Comparison of ENCODE assay signal across 8 mouse cellular contexts in genomic region chr10:76961790-76962489, GRCm38 (mm10). TPM values are rescaled to one million over a fixed set of nuclear protein-coding genes. Genes with fewer than 3 reads are reported as not detected.
DNase-seq lines count a peak whose midpoint lies in the region; ATAC-seq lines count a peak whose summit lies in the region.

TSS of gene Pcbp3 (minus strand) at chr10:76961887.

- peaks cover 33% of the 10 kb centered on the region for H3K4me1 ChIP-seq in hindbrain, embryonic 15.5 days (replicated peaks)

- 2% methylated on average over 60 of the region's 62 CpGs for WGBS in hindbrain, embryonic 15.5 days

- H3K9ac ChIP-seq in hindbrain, embryonic 15.5 days: peak within 1 kb of the TSS; percentile 84

- peak; percentile 96 for DNase-seq in gastrocnemius, adult 18-20 months (ENCODE audit: low spot score)
- DNase-seq in layer of hippocampus, postnatal 36 days: peak; percentile 97
- DNase-seq in lung, postnatal 25 days (ENCODE audit: low spot score): peak; percentile 97
- DNase-seq in retina, embryonic 14.5 days (ENCODE audit: low spot score): peak; percentile 99
- DNase-seq in thymus, postnatal 36 days: peak; percentile 95 to 98

- peak within 1 kb of the TSS; percentile 95 for H3K4me2 ChIP-seq in hindbrain, embryonic 15.5 days

- H3K4me3 ChIP-seq in hindbrain, embryonic 15.5 days: peak within 1 kb of the TSS; percentile 85

- no peaks in the 10 kb centered on the region for H3K36me3 ChIP-seq in hindbrain, embryonic 15.5 days

- ATAC-seq in activated CD4-positive, CD25-positive, alpha-beta regulatory T cell, adult 4 months: peak; percentile 96
- peak; percentile 97 for ATAC-seq in common myeloid progenitor, adult 5-6 weeks (replicated peaks; ENCODE audit: low read depth, poor library complexity, severe bottlenecking)
- ATAC-seq in hindbrain, embryonic 15.5 days (ENCODE audit: low FRiP score, low read depth): peak; percentile 98

- H3K9me3 ChIP-seq in hindbrain, embryonic 15.5 days: no peaks in the 10 kb centered on the region

- peak within 1 kb of the TSS; percentile 77 for H3K27ac ChIP-seq in hindbrain, embryonic 15.5 days (replicated peaks)

- no peaks in the 10 kb centered on the region for H3K27me3 ChIP-seq in hindbrain, embryonic 15.5 days

RNA-seq across cellular contexts. Expression of gene Pcbp3, which starts in this region (rescaled TPM):
- 1 to 10 TPM; 3.7 to 8.2 TPM for polyA plus RNA-seq in activated CD4-positive, CD25-positive, alpha-beta regulatory T cell, adult 4 months (2017; shearing (Covaris generic))
- total RNA-seq in common myeloid progenitor, adult 5-6 weeks (2017): 7.8 and 14.0 TPM in 2 replicates
- 1 to 10 TPM; 1.2 to 1.8 TPM for total RNA-seq in gastrocnemius, adult 18-20 months (2021)
- polyA plus RNA-seq in hindbrain, embryonic 15.5 days (2015; fragmentation: Nextera tagmentation; extraction: Ambion mirVana): 88.6 and 88.7 TPM in 2 replicates
- 10 to 100 TPM; 63.0 to 67.1 TPM for total RNA-seq in layer of hippocampus, postnatal 36 days (2021)

Comparison
In these comparisons a context has a peak if more than half of its experiments do, and no peak if none do; other contexts are left out.
1. Peak in every context shown above with its lines: DNase-seq, ATAC-seq, H3K4me3 ChIP-seq and H3K27ac ChIP-seq.